Mouse (Mus musculus): Measurements from ENCODE around the gene Map4k3. TPM values are rescaled to one million over a fixed set of nuclear protein-coding genes. Genes with fewer than 3 reads are reported as not detected.

Gene Map4k3
- total RNA-seq, 1 experiment from 2014 or later = 6.9 TPM

- ATAC-seq (replicated peaks; ENCODE audit: low read depth, poor library complexity, severe bottlenecking) = 0 out of 2 replicates have a peak, but pooled peaks have one; percentile 22
These were observed 36.1 kb downstream of the Map4k3 start for GRCm38 (mm10) chr17:80692183-80692582.

GRCm38 (mm10) chr17:80688701-80689100 lies 39.6 kb downstream of the Map4k3 start:
- no peak for ATAC-seq (replicated peaks; ENCODE audit: low read depth, poor library complexity, severe bottlenecking)

GRCm38 (mm10) chr17:80686066-80686465 lies 42.2 kb downstream of the Map4k3 start:
- ATAC-seq (replicated peaks; ENCODE audit: low read depth, poor library complexity, severe bottlenecking) = no peak

- peak; percentile 60; the same call in 1 of the 2 replicates for ATAC-seq (replicated peaks; ENCODE audit: low read depth, poor library complexity, severe bottlenecking)
These were observed 44.3 kb downstream of the Map4k3 start for GRCm38 (mm10) chr17:80683821-80684576.

- no peak for ATAC-seq (replicated peaks; ENCODE audit: low read depth, poor library complexity, severe bottlenecking)
These were observed 45.2 kb downstream of the Map4k3 start for GRCm38 (mm10) chr17:80683041-80683440.

- no peak for ATAC-seq (replicated peaks; ENCODE audit: low read depth, poor library complexity, severe bottlenecking)
These were observed 50.1 kb downstream of the Map4k3 start for GRCm38 (mm10) chr17:80678190-80678589.

- no peak for ATAC-seq (replicated peaks; ENCODE audit: low read depth, poor library complexity, severe bottlenecking)
These were observed 51.3 kb downstream of the Map4k3 start for GRCm38 (mm10) chr17:80676859-80677535.

- ATAC-seq (replicated peaks; ENCODE audit: low read depth, poor library complexity, severe bottlenecking) = no peak
These were observed 52.1 kb downstream of the Map4k3 start for GRCm38 (mm10) chr17:80676211-80676610.

- no peak for ATAC-seq (replicated peaks; ENCODE audit: low read depth, poor library complexity, severe bottlenecking)
These were observed 57.9 kb downstream of the Map4k3 start for GRCm38 (mm10) chr17:80670395-80670794.

- no peak for ATAC-seq (replicated peaks; ENCODE audit: low read depth, poor library complexity, severe bottlenecking)
These were observed 64.7 kb downstream of the Map4k3 start for GRCm38 (mm10) chr17:80663623-80664022.

- no peak for ATAC-seq (replicated peaks; ENCODE audit: low read depth, poor library complexity, severe bottlenecking)
These were observed 65.3 kb downstream of the Map4k3 start for GRCm38 (mm10) chr17:80662836-80663620.

GRCm38 (mm10) chr17:80661896-80662295 lies 66.4 kb downstream of the Map4k3 start:
- no peak for ATAC-seq (replicated peaks; ENCODE audit: low read depth, poor library complexity, severe bottlenecking)

- no peak for ATAC-seq (replicated peaks; ENCODE audit: low read depth, poor library complexity, severe bottlenecking)
These were observed 67.4 kb downstream of the Map4k3 start for GRCm38 (mm10) chr17:80660707-80661380.

GRCm38 (mm10) chr17:80660234-80660633 lies 68.1 kb downstream of the Map4k3 start:
- ATAC-seq (replicated peaks; ENCODE audit: low read depth, poor library complexity, severe bottlenecking) = no peak

- no peak for ATAC-seq (replicated peaks; ENCODE audit: low read depth, poor library complexity, severe bottlenecking)
These were observed 68.5 kb downstream of the Map4k3 start for GRCm38 (mm10) chr17:80659821-80660220.

- no peak for ATAC-seq (replicated peaks; ENCODE audit: low read depth, poor library complexity, severe bottlenecking)
These were observed 74.0 kb downstream of the Map4k3 start for GRCm38 (mm10) chr17:80654323-80654722.

- no peak for ATAC-seq (replicated peaks; ENCODE audit: low read depth, poor library complexity, severe bottlenecking)
These were observed 75.5 kb downstream of the Map4k3 start for GRCm38 (mm10) chr17:80652740-80653139.

- ATAC-seq (replicated peaks; ENCODE audit: low read depth, poor library complexity, severe bottlenecking) = no peak
These were observed 81.4 kb downstream of the Map4k3 start for GRCm38 (mm10) chr17:80646843-80647242.

- no peak for ATAC-seq (replicated peaks; ENCODE audit: low read depth, poor library complexity, severe bottlenecking)
These were observed 82.2 kb downstream of the Map4k3 start for GRCm38 (mm10) chr17:80646131-80646530.

GRCm38 (mm10) chr17:80645694-80646034 lies 82.6 kb downstream of the Map4k3 start:
- no peak for ATAC-seq (replicated peaks; ENCODE audit: low read depth, poor library complexity, severe bottlenecking)
